Mouse (Mus musculus) C2C12 (cell line): ENCODE data around the gene Fxyd5. TPM values are rescaled to one million over a fixed set of nuclear protein-coding genes. Genes with fewer than 3 reads are reported as not detected.

Experiments
- H3K27me3 ChIP-seq: one replicate; pipeline ENCODE4 v1.6.1; 2011; ENCODE audit not compliant: control insufficient read depth, insufficient read depth, insufficient read length
- H3K36me3 ChIP-seq: one replicate; pipeline ENCODE4 v1.6.1; 2011; ENCODE audit not compliant: control insufficient read depth, insufficient read depth
- H3K4me3 ChIP-seq: one replicate; pipeline ENCODE4 v1.5.1; 2011; ENCODE audit warnings: mild to moderate bottlenecking, control low read depth; ENCODE audit not compliant: poor library complexity, insufficient read depth, severe bottlenecking
- H3K79me2 ChIP-seq: one replicate; pipeline ENCODE4 v1.6.1; 2011; ENCODE audit not compliant: control insufficient read depth, insufficient read depth
- H3K79me3 ChIP-seq: one replicate; pipeline ENCODE4 v1.6.1; 2011; ENCODE audit warnings: low read depth, control low read depth
- H3ac ChIP-seq: one replicate; pipeline ENCODE3; 2011; ENCODE audit warnings: low read depth; ENCODE audit not compliant: control insufficient read depth, insufficient read length
- CEBPB ChIP-seq: IDR thresholded peaks from one replicate; pipeline ENCODE4 v1.6.1; 2011; ENCODE audit warnings: low read depth, mild to moderate bottlenecking, control low read depth, moderate library complexity
- CTCF ChIP-seq: IDR thresholded peaks from one replicate; pipeline ENCODE4 v1.5.1; 2011; ENCODE audit not compliant: control insufficient read depth, insufficient read depth, insufficient read length
- FOSL1 ChIP-seq: IDR thresholded peaks from one replicate; pipeline ENCODE4 v1.8.0; 2011; ENCODE audit warnings: mild to moderate bottlenecking, low read length; ENCODE audit not compliant: poor library complexity, insufficient read depth, severe bottlenecking
- MAX ChIP-seq: IDR thresholded peaks from one replicate; pipeline ENCODE4 v1.6.1; 2011; ENCODE audit warnings: mild to moderate bottlenecking, control low read depth
- MYOD1 ChIP-seq: IDR thresholded peaks from one replicate; pipeline ENCODE4 v1.6.1; 2011; ENCODE audit warnings: low read depth; ENCODE audit not compliant: control insufficient read depth, insufficient read length
- MYOG ChIP-seq: IDR thresholded peaks from one replicate; pipeline ENCODE4 v1.6.1; 2011; ENCODE audit not compliant: control insufficient read depth, insufficient read length; ENCODE audit errors: extremely low read depth
- USF1 ChIP-seq: IDR thresholded peaks from one replicate; pipeline ENCODE4 v1.6.1; 2011; ENCODE audit warnings: low read depth, mild to moderate bottlenecking, control low read depth, moderate library complexity
- polyA plus RNA-seq: library from polyadenylated mRNA; unstranded; fragments of >200 nt; fragmentation: generic; extraction: Trizol; gene quantifications from one replicate; pipeline ENCODE4 v1.2.1, GENCODE M21; 2012; ENCODE audit warnings: missing spikeins

Fxyd5 gene
- polyA plus RNA-seq, 1 experiment: 103 TPM

- H3K27me3 ChIP-seq: no peaks in the 10 kb centered on the region
- no peak overlapping the region for H3ac ChIP-seq
- H3K79me3 ChIP-seq: no peaks in the 10 kb centered on the region
- no peak overlapping the region for H3K4me3 ChIP-seq
- H3K79me2 ChIP-seq: no peaks in the 10 kb centered on the region
- no peaks in the 10 kb centered on the region for H3K36me3 ChIP-seq
- TF ChIP-seq USF1 (no peak), CEBPB (no peak), MAX (no peak), FOSL1 (no peak), CTCF (no peak), MYOD1 (no peak)
Observed at GRCm38 (mm10) chr7:31036917-31037316, 5.4 kb downstream of the Fxyd5 start.

GRCm38 (mm10) chr7:31035291-31035690 is 7.0 kb downstream of the Fxyd5 start:
- Histone ChIP-seq H3K27me3 (no peaks in the 10 kb centered on the region), H3K79me2 (no peaks in the 10 kb centered on the region), H3K79me3 (no peaks in the 10 kb centered on the region), H3K4me3 (no peak overlapping the region), H3K36me3 (no peaks in the 10 kb centered on the region), H3ac (no peak overlapping the region)
- TF ChIP-seq MYOD1 (no peak), CEBPB (no peak), USF1 (no peak), MYOG (no peak), CTCF (no peak), MAX (no peak), FOSL1 (no peak)

GRCm38 (mm10) chr7:31034789-31035188 is 7.5 kb downstream of the Fxyd5 start:
- Histone ChIP-seq H3ac (no peak overlapping the region), H3K4me3 (no peak overlapping the region), H3K79me3 (no peaks in the 10 kb centered on the region), H3K36me3 (no peaks in the 10 kb centered on the region), H3K27me3 (no peaks in the 10 kb centered on the region), H3K79me2 (no peaks in the 10 kb centered on the region)
- TF ChIP-seq CTCF (peak; percentile 33), CEBPB (no peak), FOSL1 (no peak), MYOG (no peak), MYOD1 (no peak), USF1 (peak; percentile 12), MAX (no peak)

GRCm38 (mm10) chr7:31033409-31034165 is 8.7 kb downstream of the Fxyd5 start:
- Histone ChIP-seq H3K27me3 (no peaks in the 10 kb centered on the region), H3ac (no peak overlapping the region), H3K4me3 (no peak overlapping the region), H3K79me3 (no peaks in the 10 kb centered on the region), H3K79me2 (no peaks in the 10 kb centered on the region), H3K36me3 (no peaks in the 10 kb centered on the region)
- no peak for TF ChIP-seq CTCF
- no peak for TF ChIP-seq USF1
- no peak for TF ChIP-seq CEBPB
- TF ChIP-seq MYOD1: no peak
- TF ChIP-seq FOSL1: no peak

- TF ChIP-seq MYOD1 (no peak), CEBPB (no peak), FOSL1 (no peak), MAX (no peak), MYOG (no peak), CTCF (no peak), USF1 (no peak)
- Histone ChIP-seq H3ac (no peak overlapping the region), H3K4me3 (no peak overlapping the region), H3K79me2 (no peaks in the 10 kb centered on the region), H3K79me3 (no peaks in the 10 kb centered on the region), H3K27me3 (no peaks in the 10 kb centered on the region), H3K36me3 (no peaks in the 10 kb centered on the region)
Observed at GRCm38 (mm10) chr7:31031731-31032130, 10.6 kb downstream of the Fxyd5 start.

GRCm38 (mm10) chr7:31030717-31031116 is 11.6 kb downstream of the Fxyd5 start:
- Histone ChIP-seq H3K79me2 (no peaks in the 10 kb centered on the region), H3ac (no peak overlapping the region), H3K4me3 (no peak overlapping the region), H3K36me3 (no peaks in the 10 kb centered on the region), H3K79me3 (no peaks in the 10 kb centered on the region), H3K27me3 (no peaks in the 10 kb centered on the region)
- no peak for TF ChIP-seq MAX
- TF ChIP-seq USF1: no peak
- no peak for TF ChIP-seq FOSL1
- TF ChIP-seq CTCF: no peak
- no peak for TF ChIP-seq CEBPB
- no peak for TF ChIP-seq MYOG
- TF ChIP-seq MYOD1: no peak
